Mouse (Mus musculus): ENCODE results near the gene Fbn1. TPM values are rescaled to one million over a fixed set of nuclear protein-coding genes. Genes with fewer than 3 reads are reported as not detected.

Fbn1 gene
- polyA plus RNA-seq, 1 experiment from 2014 or later = 16.4 TPM

- H3K27ac ChIP-seq = no peak overlapping the region
- H3K36me3 ChIP-seq = peaks cover 10% of the 10 kb centered on the region; the same call in 1 of the 2 replicates
- no peak overlapping the region for H3K9ac ChIP-seq
- 85% methylated on average over 7 of the region's 7 CpGs for WGBS
- no peak overlapping the region for H3K4me3 ChIP-seq (replicated peaks)
- no peak overlapping the region for H3K4me2 ChIP-seq
- no peak for ATAC-seq (replicated peaks; ENCODE audit: low FRiP score)
- H3K27me3 ChIP-seq = no peaks in the 10 kb centered on the region
- H3K9me3 ChIP-seq (replicated peaks) = no peaks in the 10 kb centered on the region
- H3K4me1 ChIP-seq = no peaks in the 10 kb centered on the region
These were observed 125.0 kb downstream of the Fbn1 start for GRCm38 (mm10) chr2:125382613-125383272.

GRCm38 (mm10) chr2:125380086-125380485 lies 127.7 kb downstream of the Fbn1 start:
- no peak overlapping the region for H3K9ac ChIP-seq
- no peaks in the 10 kb centered on the region for H3K9me3 ChIP-seq (replicated peaks)
- no peaks in the 10 kb centered on the region for H3K27me3 ChIP-seq
- WGBS = 66% methylated on average over 2 of the region's 2 CpGs
- no peak overlapping the region for H3K4me2 ChIP-seq
- H3K4me1 ChIP-seq = no peaks in the 10 kb centered on the region
- H3K27ac ChIP-seq = no peak overlapping the region
- no peak for ATAC-seq (replicated peaks; ENCODE audit: low FRiP score)
- peaks cover 9% of the 10 kb centered on the region; the same call in 1 of the 2 replicates for H3K36me3 ChIP-seq
- H3K4me3 ChIP-seq (replicated peaks) = no peak overlapping the region

- no peak overlapping the region for H3K27ac ChIP-seq
- no peak for ATAC-seq (replicated peaks; ENCODE audit: low FRiP score)
- peaks cover 9% of the 10 kb centered on the region; the same call in 1 of the 2 replicates for H3K36me3 ChIP-seq
- no peak overlapping the region for H3K9ac ChIP-seq
- no peaks in the 10 kb centered on the region for H3K4me1 ChIP-seq
- H3K4me2 ChIP-seq = no peak overlapping the region
- no peak overlapping the region for H3K4me3 ChIP-seq (replicated peaks)
- 83% methylated on average over 2 of the region's 2 CpGs for WGBS
- H3K9me3 ChIP-seq (replicated peaks) = no peaks in the 10 kb centered on the region
- H3K27me3 ChIP-seq = no peaks in the 10 kb centered on the region
These were observed 128.6 kb downstream of the Fbn1 start for GRCm38 (mm10) chr2:125379206-125379605.

GRCm38 (mm10) chr2:125375926-125376325 lies 131.9 kb downstream of the Fbn1 start:
- ATAC-seq (replicated peaks; ENCODE audit: low FRiP score) = no peak
- Histone ChIP-seq H3K36me3 (peaks cover 9% of the 10 kb centered on the region), H3K9me3 (replicated peaks) (no peaks in the 10 kb centered on the region), H3K27ac (no peak overlapping the region), H3K4me2 (no peak overlapping the region), H3K27me3 (no peaks in the 10 kb centered on the region), H3K9ac (no peak overlapping the region), H3K4me1 (no peaks in the 10 kb centered on the region), H3K4me3 (replicated peaks) (no peak overlapping the region)
- WGBS = 73% methylated on average over 5 of the region's 5 CpGs

GRCm38 (mm10) chr2:125375301-125375700 lies 132.5 kb downstream of the Fbn1 start:
- no peak for ATAC-seq (replicated peaks; ENCODE audit: low FRiP score)
- no peaks in the 10 kb centered on the region for H3K4me1 ChIP-seq
- H3K27ac ChIP-seq = no peak overlapping the region
- no peaks in the 10 kb centered on the region for H3K27me3 ChIP-seq
- H3K4me2 ChIP-seq = no peak overlapping the region
- H3K9ac ChIP-seq = no peak overlapping the region
- no peaks in the 10 kb centered on the region for H3K9me3 ChIP-seq (replicated peaks)
- WGBS = 81% methylated on average over 10 of the region's 10 CpGs
- H3K36me3 ChIP-seq = peaks cover 14% of the 10 kb centered on the region
- H3K4me3 ChIP-seq (replicated peaks) = no peak overlapping the region

- no peak for ATAC-seq (replicated peaks; ENCODE audit: low FRiP score)
- H3K4me1 ChIP-seq = no peaks in the 10 kb centered on the region
- H3K27ac ChIP-seq = no peak overlapping the region
- no peaks in the 10 kb centered on the region for H3K9me3 ChIP-seq (replicated peaks)
- no peak overlapping the region for H3K4me2 ChIP-seq
- H3K9ac ChIP-seq = no peak overlapping the region
- no peaks in the 10 kb centered on the region for H3K27me3 ChIP-seq
- no peak overlapping the region for H3K4me3 ChIP-seq (replicated peaks)
- H3K36me3 ChIP-seq = peaks cover 31% of the 10 kb centered on the region
- 85% methylated on average over 8 of the region's 8 CpGs for WGBS
These were observed 138.1 kb downstream of the Fbn1 start for GRCm38 (mm10) chr2:125369666-125370065.

GRCm38 (mm10) chr2:125368616-125369015 lies 139.2 kb downstream of the Fbn1 start:
- no peaks in the 10 kb centered on the region for H3K9me3 ChIP-seq (replicated peaks)
- no peaks in the 10 kb centered on the region for H3K27me3 ChIP-seq
- no peak overlapping the region for H3K4me3 ChIP-seq (replicated peaks)
- no peak overlapping the region for H3K4me2 ChIP-seq
- peak overlapping the region; percentile 58 for H3K27ac ChIP-seq
- no peak for ATAC-seq (replicated peaks; ENCODE audit: low FRiP score)
- WGBS = 61% methylated on average over 4 of the region's 4 CpGs
- H3K36me3 ChIP-seq = peaks cover 32% of the 10 kb centered on the region
- H3K9ac ChIP-seq = no peak overlapping the region
- no peaks in the 10 kb centered on the region for H3K4me1 ChIP-seq

GRCm38 (mm10) chr2:125361661-125362060 lies 146.1 kb downstream of the Fbn1 start:
- 80% methylated on average over 4 of the region's 4 CpGs for WGBS
- H3K36me3 ChIP-seq = peaks cover 50% of the 10 kb centered on the region
- no peak overlapping the region for H3K9ac ChIP-seq
- ATAC-seq (replicated peaks; ENCODE audit: low FRiP score) = no peak
- no peaks in the 10 kb centered on the region for H3K27me3 ChIP-seq
- no peak overlapping the region for H3K27ac ChIP-seq
- H3K4me2 ChIP-seq = no peak overlapping the region
- H3K9me3 ChIP-seq (replicated peaks) = no peaks in the 10 kb centered on the region
- H3K4me1 ChIP-seq = no peaks in the 10 kb centered on the region
- H3K4me3 ChIP-seq (replicated peaks) = no peak overlapping the region

GRCm38 (mm10) chr2:125356486-125356885 lies 151.3 kb downstream of the Fbn1 start:
- Histone ChIP-seq H3K4me2 (no peak overlapping the region), H3K9ac (no peak overlapping the region), H3K27ac (no peak overlapping the region; the same call in 1 of the 2 replicates), H3K9me3 (replicated peaks) (no peaks in the 10 kb centered on the region), H3K27me3 (no peaks in the 10 kb centered on the region), H3K36me3 (peaks cover 20% of the 10 kb centered on the region; the same call in 1 of the 2 replicates), H3K4me3 (replicated peaks) (no peak overlapping the region), H3K4me1 (0 out of 2 replicates have a peak, but pooled peaks cover 12% of the 10 kb centered on the region)
- 66% methylated on average over 3 of the region's 3 CpGs for WGBS
- ATAC-seq (replicated peaks; ENCODE audit: low FRiP score) = no peak

- H3K36me3 ChIP-seq = peaks cover 22% of the 10 kb centered on the region; the same call in 1 of the 2 replicates
- H3K9me3 ChIP-seq (replicated peaks) = no peaks in the 10 kb centered on the region
- ATAC-seq (replicated peaks; ENCODE audit: low FRiP score) = no peak
- no peak overlapping the region for H3K9ac ChIP-seq
- 0 out of 2 replicates have a peak, but pooled peaks cover 12% of the 10 kb centered on the region for H3K4me1 ChIP-seq
- H3K27me3 ChIP-seq = no peaks in the 10 kb centered on the region
- 83% methylated on average over 5 of the region's 5 CpGs for WGBS
- no peak overlapping the region for H3K4me2 ChIP-seq
- no peak overlapping the region; the same call in 1 of the 2 replicates for H3K27ac ChIP-seq
- no peak overlapping the region for H3K4me3 ChIP-seq (replicated peaks)
These were observed 151.7 kb downstream of the Fbn1 start for GRCm38 (mm10) chr2:125356068-125356467.

- no peaks in the 10 kb centered on the region for H3K9me3 ChIP-seq (replicated peaks)
- H3K27me3 ChIP-seq = no peaks in the 10 kb centered on the region
- no peak overlapping the region; the same call in 1 of the 2 replicates for H3K27ac ChIP-seq
- WGBS = 58% methylated on average over 11 of the region's 11 CpGs
- H3K4me1 ChIP-seq = 0 out of 2 replicates have a peak, but pooled peaks cover 12% of the 10 kb centered on the region
- peaks cover 21% of the 10 kb centered on the region for H3K36me3 ChIP-seq
- ATAC-seq (replicated peaks; ENCODE audit: low FRiP score) = no peak
- no peak overlapping the region for H3K9ac ChIP-seq
- H3K4me3 ChIP-seq (replicated peaks) = no peak overlapping the region
- no peak overlapping the region for H3K4me2 ChIP-seq
These were observed 152.4 kb downstream of the Fbn1 start for GRCm38 (mm10) chr2:125355216-125355971.

GRCm38 (mm10) chr2:125354587-125354986 lies 153.2 kb downstream of the Fbn1 start:
- 89% methylated on average over 11 of the region's 11 CpGs for WGBS

More at GRCm38 (mm10) chr2:125354587-125354986, 153.2 kb downstream of the Fbn1 start:
- Histone ChIP-seq H3K9me3 (replicated peaks) (no peaks in the 10 kb centered on the region), H3K27me3 (no peaks in the 10 kb centered on the region), H3K36me3 (peaks cover 22% of the 10 kb centered on the region), H3K4me3 (replicated peaks) (no peak overlapping the region), H3K4me2 (no peak overlapping the region), H3K9ac (no peak overlapping the region), H3K4me1 (0 out of 2 replicates have a peak, but pooled peaks cover 12% of the 10 kb centered on the region), H3K27ac (no peak overlapping the region)
- ATAC-seq (replicated peaks; ENCODE audit: low FRiP score) = no peak
